Mouse (Mus musculus) testis, adult 2 months (tissue): ENCODE results near the gene Cep68.

ENCODE experiments used
- CTCF ChIP-seq: fragments of 200-500 bp; IDR thresholded peaks from 2 replicates; pipeline ENCODE4 v1.5.1; 2012; ENCODE audit warnings: low read depth, mild to moderate bottlenecking, inconsistent platforms, low read length, moderate library complexity; ENCODE audit not compliant: control insufficient read depth, insufficient read depth, insufficient replicate concordance
- POLR2A ChIP-seq: fragments of 200-500 bp; IDR thresholded peaks from 2 replicates; pipeline ENCODE4 v1.6.1; 2012; ENCODE audit warnings: low read depth, mild to moderate bottlenecking, inconsistent platforms, low read length, moderate library complexity; ENCODE audit not compliant: control insufficient read depth

DNA sequence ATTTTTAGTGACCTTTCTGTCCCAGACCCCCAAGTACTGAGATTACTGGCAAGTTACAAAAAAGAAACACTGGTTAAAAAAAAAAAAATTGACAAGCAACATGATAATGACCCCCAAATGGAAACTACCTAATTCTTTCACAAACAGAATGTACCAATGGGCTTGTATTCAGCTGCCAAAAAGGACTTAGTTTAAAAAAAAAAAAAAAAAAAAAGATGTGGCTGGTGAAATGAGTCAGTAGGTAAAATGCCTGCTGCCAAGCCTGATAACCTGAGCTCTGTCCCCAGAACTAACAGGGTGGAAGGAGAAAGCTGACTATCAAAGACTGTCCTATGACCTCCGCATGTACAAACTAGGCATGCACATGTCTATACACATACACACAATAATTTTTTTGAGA is 32.0 kb downstream of the Cep68 start:
- no peak for TF ChIP-seq CTCF
- TF ChIP-seq POLR2A = no peak
